Mouse (Mus musculus) brain, embryonic 14.5 days (tissue): ENCODE measurements around the gene Fkbp10. TPM values are rescaled to one million over a fixed set of nuclear protein-coding genes. Genes with fewer than 3 reads are reported as not detected.

Experiments
- DNase-seq: peaks from one replicate; pipeline ENCODE4 v3.0.0-alpha.2; 2011; ENCODE audit warnings: low read depth
- CTCF ChIP-seq: fragments of 200-500 bp; IDR thresholded peaks from 2 replicates; pipeline ENCODE4 v1.5.1; 2012; ENCODE audit warnings: inconsistent platforms, mild to moderate bottlenecking, moderate library complexity, borderline replicate concordance; ENCODE audit not compliant: insufficient read depth, insufficient read length; ENCODE audit errors: extremely low read depth
- POLR2A ChIP-seq: fragments of 200-500 bp; IDR thresholded peaks from 2 replicates; pipeline ENCODE4 v1.6.1; 2012; ENCODE audit warnings: mild to moderate bottlenecking, inconsistent platforms, borderline replicate concordance; ENCODE audit not compliant: poor library complexity, insufficient read depth, insufficient read length, severe bottlenecking; ENCODE audit errors: extremely low read depth
- polyA plus RNA-seq: library from polyadenylated mRNA; depleted of rRNA; stranded (reverse); fragments of >200 nt; gene quantifications from 2 replicates; pipeline ENCODE4 v1.2.3, GENCODE M21; 2012

The Fkbp10 gene
- polyA plus RNA-seq, 1 experiment, result 32.8 TPM

- no peak for TF ChIP-seq CTCF
- TF ChIP-seq POLR2A, result no peak
- DNase-seq, result no peak
Observed at GRCm38 (mm10) chr11:100426820-100427219, 11.3 kb downstream of the Fkbp10 start.

- peak; percentile 67 for DNase-seq
- no peak for TF ChIP-seq POLR2A
- no peak for TF ChIP-seq CTCF
Observed at GRCm38 (mm10) chr11:100428612-100429199, 13.2 kb downstream of the Fkbp10 start.

- no peak for TF ChIP-seq CTCF
- no peak for TF ChIP-seq POLR2A
- DNase-seq, result no peak
Observed at GRCm38 (mm10) chr11:100430052-100430451, 14.6 kb downstream of the Fkbp10 start.

- no peak for DNase-seq
- TF ChIP-seq CTCF (no peak), POLR2A (no peak)
Observed at GRCm38 (mm10) chr11:100432002-100432401, 16.5 kb downstream of the Fkbp10 start.

- TF ChIP-seq POLR2A (no peak), CTCF (no peak)
Observed at GRCm38 (mm10) chr11:100435678-100436246, 20.3 kb downstream of the Fkbp10 start.

GRCm38 (mm10) chr11:100437901-100438300 lies 22.4 kb downstream of the Fkbp10 start:
- TF ChIP-seq POLR2A, result no peak
- DNase-seq, result no peak

More at GRCm38 (mm10) chr11:100435678-100436246, 20.3 kb downstream of the Fkbp10 start:
- no peak for DNase-seq

GRCm38 (mm10) chr11:100440691-100441522 lies 25.4 kb downstream of the Fkbp10 start:
- peak; percentile 93 for DNase-seq
- TF ChIP-seq CTCF (no peak), POLR2A (peak; percentile 91)

GRCm38 (mm10) chr11:100441797-100442196 lies 26.3 kb downstream of the Fkbp10 start, which contains the start of the genes Nt5c3b and Klhl10:
Gene Nt5c3b (minus strand): TSS chr11:100441808.
Gene Klhl10 (plus strand): TSS chr11:100441917.
- DNase-seq, result no peak
- TF ChIP-seq POLR2A, result no peak
- TF ChIP-seq CTCF, result no peak

- peak; percentile 13 for DNase-seq
- TF ChIP-seq CTCF (no peak), POLR2A (no peak)
Observed at GRCm38 (mm10) chr11:100442625-100443024, 27.1 kb downstream of the Fkbp10 start.

GRCm38 (mm10) chr11:100457247-100457646 lies 41.8 kb downstream of the Fkbp10 start:
- DNase-seq, result no peak
- no peak for TF ChIP-seq POLR2A
- TF ChIP-seq CTCF, result no peak

GRCm38 (mm10) chr11:100457711-100458110 lies 42.2 kb downstream of the Fkbp10 start:
- TF ChIP-seq POLR2A (no peak), CTCF (no peak)
- no peak for DNase-seq
